Mouse (Mus musculus) hindbrain, embryonic 11.5 days (tissue): Measurements from ENCODE around the gene Sumf1. TPM values are rescaled to one million over a fixed set of nuclear protein-coding genes. Genes with fewer than 3 reads are reported as not detected.

Experiments
- ATAC-seq: fragments of 200-750 bp; cut with Nextera tagmentation; 2 replicates; pipeline ENCODE4 v1.8.0; 2017; ENCODE audit warnings: mild to moderate bottlenecking, moderate TSS enrichment, moderate library complexity; ENCODE audit not compliant: low FRiP score
- DNase-seq: peaks from one replicate; pipeline ENCODE4 v3.0.0-alpha.2; 2015; ENCODE audit warnings: low spot score
- H3K27ac ChIP-seq: fragments of 300-500 bp; sonication (generic); 2 replicates; pipeline ENCODE4 v1.5.1; 2014; ENCODE audit warnings: mild to moderate bottlenecking, low read depth, low read length
- H3K27me3 ChIP-seq: fragments of 300-500 bp; sonication (generic); 2 replicates; pipeline ENCODE4 v1.6.1; 2014; ENCODE audit warnings: mild to moderate bottlenecking, low read length, moderate library complexity, mixed read lengths; ENCODE audit not compliant: control insufficient read depth, insufficient read depth
- H3K36me3 ChIP-seq: fragments of 300-500 bp; sonication (generic); 2 replicates; pipeline ENCODE4 v1.6.1; 2014; ENCODE audit warnings: mild to moderate bottlenecking, low read length, moderate library complexity, mixed read lengths; ENCODE audit not compliant: control insufficient read depth, insufficient read depth
- H3K4me1 ChIP-seq: fragments of 300-500 bp; sonication (generic); replicated peaks from 2 replicates; pipeline ENCODE4 v1.6.1; 2014; ENCODE audit warnings: low read length, mixed read lengths; ENCODE audit not compliant: control insufficient read depth, insufficient read depth
- H3K4me2 ChIP-seq: fragments of 300-500 bp; sonication (generic); replicated peaks from 2 replicates; pipeline ENCODE4 v1.6.1; 2014; ENCODE audit warnings: mild to moderate bottlenecking, low read depth, low read length
- H3K4me3 ChIP-seq: fragments of 300-500 bp; sonication (generic); 2 replicates; pipeline ENCODE4 v1.5.1; 2014; ENCODE audit warnings: low read depth, low read length
- H3K9ac ChIP-seq: fragments of 300-500 bp; sonication (generic); 2 replicates; pipeline ENCODE4 v1.6.1; 2014; ENCODE audit warnings: low read depth, low read length
- H3K9me3 ChIP-seq: fragments of 300-500 bp; sonication (generic); 2 replicates; pipeline ENCODE4 v1.6.1; 2016; ENCODE audit warnings: low read length; ENCODE audit not compliant: control insufficient read depth
- WGBS: fragments of 180-500 bp; shearing (Covaris S2); extraction: QIAGEN DNeasy Blood & Tissue Kit; methylation state at CpG from one replicate; pipeline ENCODE4 v1.1.7; 2014; 5-methylcytosine and 5-hydroxymethylcytosine counted together
- polyA plus RNA-seq: library from polyadenylated mRNA; unstranded; fragments of >200 nt; fragmentation: Nextera tagmentation; extraction: Ambion mirVana; gene quantifications from 2 replicates; pipeline ENCODE4 v1.2.1, GENCODE M21; 2014

Sumf1 gene
- polyA plus RNA-seq, 1 experiment from 2014 or later = 13.3 TPM

DNA sequence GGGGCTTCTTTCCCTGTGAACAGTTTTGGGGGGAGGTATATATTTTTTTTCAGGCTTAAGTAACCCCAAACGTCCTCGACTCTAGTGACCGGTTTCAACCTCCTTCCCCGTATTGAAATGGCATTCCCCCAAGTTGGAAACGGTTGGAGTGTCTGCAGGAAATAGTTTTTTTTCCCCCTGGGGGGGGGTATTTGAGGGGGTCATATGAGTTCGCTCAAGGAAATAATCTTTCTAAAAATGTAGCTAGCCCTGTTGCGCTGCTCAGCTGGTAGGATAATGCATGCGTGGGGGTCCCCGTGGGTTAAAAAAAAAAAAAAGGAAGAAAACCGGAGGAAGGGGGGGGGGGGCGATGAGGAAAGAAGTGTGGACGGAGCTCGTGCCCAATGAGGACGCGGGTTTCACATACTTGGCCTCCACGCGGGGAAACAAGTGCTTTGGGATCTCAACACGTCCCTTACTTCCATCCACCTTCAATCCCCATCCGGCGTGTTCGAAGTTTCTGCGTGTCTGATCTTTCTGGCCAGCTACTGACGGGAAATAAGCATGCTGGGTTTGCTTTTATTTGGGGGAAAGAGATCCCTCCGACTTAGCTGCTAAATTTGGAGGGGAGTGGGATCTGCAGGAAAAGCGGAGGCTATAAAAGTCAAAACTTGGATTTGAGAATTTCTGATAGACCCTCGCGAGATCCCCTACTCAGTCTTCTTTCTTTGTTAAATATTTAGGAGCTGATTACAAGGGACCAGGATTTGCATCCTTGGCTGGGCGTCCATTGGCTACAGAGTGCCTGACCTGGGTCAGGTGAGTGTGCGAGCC is 28.3 kb upstream of the Sumf1 start:
- Histone ChIP-seq H3K36me3 (no peaks in the 10 kb centered on the region), H3K27me3 (no peaks in the 10 kb centered on the region), H3K9me3 (no peaks in the 10 kb centered on the region), H3K4me2 (peak overlapping the region; percentile 77), H3K9ac (peak overlapping the region; percentile 59), H3K4me1 (no peaks in the 10 kb centered on the region), H3K27ac (no peak overlapping the region), H3K4me3 (peak overlapping the region; percentile 70)
- ATAC-seq = peak; percentile 6; the same call in 1 of the 2 replicates
- WGBS = under 1% methylated on average over 28 of the region's 29 CpGs
- DNase-seq = peak; percentile 46

DNA sequence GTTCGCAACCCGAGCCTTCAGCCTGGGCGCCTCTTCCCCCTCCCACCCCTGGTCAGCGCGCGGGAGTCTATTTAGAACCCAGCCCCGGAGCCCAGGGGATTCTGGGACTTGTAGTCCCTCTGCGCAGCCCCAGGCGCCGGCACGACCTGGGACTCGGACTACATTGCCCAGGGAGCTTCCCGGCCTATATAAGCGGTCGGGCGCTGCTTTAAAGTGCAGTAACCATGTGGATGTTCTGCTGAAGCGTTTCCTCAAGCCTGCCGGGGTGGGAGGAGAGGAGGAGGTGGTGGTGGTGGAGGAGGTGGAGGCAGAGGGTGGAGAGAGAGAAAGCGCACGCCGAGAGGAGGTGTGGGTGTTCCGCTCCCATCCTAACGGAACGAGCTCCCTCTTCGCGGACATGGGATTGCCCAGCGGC is 27.5 kb upstream of the Sumf1 start, which contains the start of gene Itpr1:
Itpr1 (plus strand) TSS at position 216 of the 415 bp plus-strand sequence.
- H3K4me2 ChIP-seq = peak within 1 kb of the TSS; percentile 77
- under 1% methylated on average over 23 of the region's 27 CpGs for whole genome bisulfite sequencing
- peak within 1 kb of the TSS; percentile 59 for H3K9ac ChIP-seq
- peak; percentile 97 for DNase-seq
- H3K27me3 ChIP-seq = no peaks in the 10 kb centered on the region
- no peak within 1 kb of the TSS for H3K27ac ChIP-seq
- no peaks in the 10 kb centered on the region for H3K4me1 ChIP-seq
- ATAC-seq = peak; percentile 100
- peak within 1 kb of the TSS; percentile 70 for H3K4me3 ChIP-seq
- H3K36me3 ChIP-seq = no peaks in the 10 kb centered on the region
- no peaks in the 10 kb centered on the region for H3K9me3 ChIP-seq

DNA sequence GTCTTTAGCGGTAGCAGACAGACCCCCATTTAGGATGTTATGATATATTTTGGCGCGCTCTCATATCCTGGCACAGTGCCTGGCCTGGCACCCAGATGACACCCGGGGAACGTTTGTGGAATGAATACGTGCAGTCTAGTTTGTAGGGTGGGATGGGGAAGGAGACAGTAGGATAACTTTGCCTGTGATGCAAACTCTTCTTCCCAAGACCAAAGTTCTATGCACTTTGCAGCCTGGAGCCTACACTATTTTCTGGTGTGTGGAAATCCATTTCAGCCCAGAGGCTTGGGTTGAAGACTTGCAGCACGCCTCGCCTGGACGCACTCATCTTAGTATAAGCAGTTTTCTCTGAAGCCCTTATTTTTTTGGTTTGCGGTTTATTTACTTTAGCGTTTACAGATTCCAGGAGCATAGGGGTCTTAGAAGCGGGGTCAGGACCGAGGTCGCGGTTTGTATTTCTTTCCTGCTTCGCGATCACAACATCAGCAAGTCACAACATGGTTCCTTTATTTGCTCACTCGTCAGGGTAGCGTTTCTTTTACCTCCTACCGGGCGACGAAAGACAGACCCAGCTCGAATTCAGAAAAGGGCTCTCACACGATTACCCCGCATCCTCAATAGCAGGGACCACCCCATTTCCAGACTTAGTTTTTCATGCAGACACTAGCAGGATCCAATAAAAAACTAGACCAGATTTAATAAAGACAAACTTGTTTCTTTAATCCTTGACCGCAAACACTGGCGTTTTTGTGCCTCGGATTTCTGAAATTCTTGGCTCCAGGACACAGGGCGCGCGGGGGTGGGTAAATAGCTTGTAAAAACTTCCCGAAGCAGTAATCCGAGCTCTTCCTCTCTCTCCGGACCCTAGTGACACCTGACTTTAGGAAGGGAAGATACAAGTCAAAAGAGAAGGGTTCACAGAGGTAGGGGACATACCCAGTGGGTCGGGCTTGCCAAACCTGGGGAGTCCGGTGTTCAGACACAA is 26.8 kb upstream of the Sumf1 start:
- Histone ChIP-seq H3K9me3 (no peaks in the 10 kb centered on the region), H3K36me3 (no peaks in the 10 kb centered on the region), H3K9ac (peak overlapping the region; percentile 48), H3K27ac (no peak overlapping the region), H3K4me2 (peak overlapping the region; percentile 77), H3K4me1 (no peaks in the 10 kb centered on the region), H3K27me3 (no peaks in the 10 kb centered on the region), H3K4me3 (peak overlapping the region; percentile 70)
- WGBS = 7% methylated on average over 36 of the region's 36 CpGs
- ATAC-seq = peak; percentile 12; the same call in 1 of the 2 replicates
- peak; percentile 58 for DNase-seq

DNA sequence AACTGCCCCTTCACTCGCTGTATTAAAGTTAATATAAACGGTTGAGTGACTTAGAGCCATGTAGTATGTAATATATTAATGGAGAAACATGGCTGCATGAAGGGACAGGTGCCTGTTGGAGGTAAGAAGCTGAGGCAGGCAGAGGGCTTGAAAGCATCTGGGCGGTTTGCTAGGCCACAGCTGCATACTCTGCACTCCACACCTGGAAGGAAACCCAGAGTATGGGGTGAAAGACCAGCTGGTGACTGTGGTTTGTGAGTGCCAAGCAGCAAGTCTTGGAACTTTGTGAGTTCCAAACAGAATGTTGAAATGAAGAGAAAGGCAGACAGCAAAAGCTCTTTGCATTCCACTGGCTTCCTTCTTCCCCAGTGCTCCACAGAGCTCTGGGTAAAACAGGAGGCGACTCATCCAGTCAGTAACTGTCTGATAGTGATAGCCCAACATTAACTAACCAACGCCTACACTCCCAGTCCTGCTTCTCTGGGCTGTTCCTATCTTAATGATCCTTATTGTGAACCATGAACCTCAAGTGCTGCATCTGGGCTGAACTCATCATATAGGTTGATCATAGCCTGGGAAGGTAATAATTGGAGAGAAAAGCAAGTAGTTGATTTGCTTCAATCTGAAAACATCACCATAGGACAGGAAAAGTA is 21.7 kb upstream of the Sumf1 start:
- Histone ChIP-seq H3K36me3 (no peaks in the 10 kb centered on the region), H3K4me3 (no peak overlapping the region), H3K27ac (no peak overlapping the region), H3K27me3 (no peaks in the 10 kb centered on the region), H3K9me3 (no peaks in the 10 kb centered on the region), H3K4me1 (no peaks in the 10 kb centered on the region), H3K9ac (no peak overlapping the region), H3K4me2 (no peak overlapping the region)
- WGBS = 77% methylated on average over 5 of the region's 5 CpGs
- no peak for ATAC-seq
- DNase-seq = no peak

DNA sequence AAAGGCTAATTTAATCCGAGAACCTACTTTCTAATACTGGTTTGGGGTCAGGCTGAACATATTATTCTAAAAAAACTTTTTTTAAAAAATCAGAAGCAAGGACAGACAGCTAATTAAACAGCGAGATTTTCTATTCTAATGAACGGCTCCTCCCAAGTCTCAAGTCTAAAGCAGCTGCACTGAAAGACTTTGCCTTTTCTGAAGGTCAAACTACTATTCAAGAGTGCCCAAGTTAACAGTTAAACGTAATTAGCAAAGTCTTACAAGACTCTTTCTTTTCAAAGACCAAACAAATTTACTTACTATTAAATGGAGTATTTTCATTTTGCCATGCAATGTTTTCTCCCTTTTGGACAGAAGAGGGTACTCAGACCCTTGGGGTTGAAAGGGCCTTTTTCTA is 20.8 kb upstream of the Sumf1 start:
- Histone ChIP-seq H3K9ac (no peak overlapping the region), H3K36me3 (no peaks in the 10 kb centered on the region), H3K4me1 (no peaks in the 10 kb centered on the region), H3K4me2 (no peak overlapping the region), H3K27ac (no peak overlapping the region), H3K27me3 (no peaks in the 10 kb centered on the region), H3K4me3 (no peak overlapping the region), H3K9me3 (no peaks in the 10 kb centered on the region)
- no peak for ATAC-seq
- DNase-seq = no peak
- WGBS = 84% methylated on average over 4 of the region's 4 CpGs

DNA sequence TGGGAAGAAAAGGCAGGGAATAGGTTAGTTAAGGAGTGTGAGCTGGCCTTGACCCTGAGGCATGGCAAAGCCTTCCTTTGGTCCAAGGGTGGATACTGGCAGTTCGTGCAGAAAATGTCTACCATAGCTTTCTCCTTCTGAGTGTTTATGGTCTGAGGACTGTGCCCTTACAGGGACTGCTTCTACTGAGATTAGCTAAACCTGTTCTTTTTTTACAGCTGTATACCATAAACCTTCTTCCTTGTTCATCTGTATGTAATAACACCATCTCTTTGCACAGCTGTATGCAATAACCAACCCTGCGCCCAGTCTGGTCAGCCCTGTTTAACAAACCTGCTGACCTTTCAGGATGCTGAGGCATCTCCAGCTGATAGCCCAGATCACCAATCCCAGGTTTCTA is 18.9 kb upstream of the Sumf1 start:
- ATAC-seq = no peak
- H3K9me3 ChIP-seq = no peaks in the 10 kb centered on the region
- H3K9ac ChIP-seq = no peak overlapping the region
- H3K4me1 ChIP-seq = no peaks in the 10 kb centered on the region
- H3K27me3 ChIP-seq = no peaks in the 10 kb centered on the region
- no peaks in the 10 kb centered on the region for H3K36me3 ChIP-seq
- no peak overlapping the region for H3K27ac ChIP-seq
- H3K4me3 ChIP-seq = no peak overlapping the region
- DNase-seq = no peak
- 90% methylated on average over 2 of the region's 2 CpGs for WGBS
- no peak overlapping the region for H3K4me2 ChIP-seq

DNA sequence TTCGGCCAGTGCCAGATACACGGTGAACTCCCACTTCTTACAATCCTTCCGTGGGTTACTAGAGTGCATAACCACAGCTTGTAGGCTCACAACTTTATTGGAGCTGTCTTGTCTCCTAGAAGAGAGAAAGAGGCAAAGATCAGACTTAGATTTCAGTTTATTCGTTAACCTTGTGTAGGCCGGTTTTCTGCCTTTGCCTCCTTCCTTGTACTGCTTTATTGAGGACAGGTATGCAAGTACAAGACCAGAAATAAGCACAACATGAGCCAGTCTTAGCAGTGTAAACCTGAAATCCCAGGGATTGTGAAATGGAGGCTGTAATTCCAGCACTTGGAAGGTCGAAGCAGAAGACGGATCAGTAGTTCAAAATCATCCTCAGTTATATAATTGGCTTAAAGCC is 12.9 kb upstream of the Sumf1 start:
- Histone ChIP-seq H3K27me3 (no peaks in the 10 kb centered on the region), H3K4me1 (no peaks in the 10 kb centered on the region), H3K9me3 (no peaks in the 10 kb centered on the region), H3K36me3 (no peaks in the 10 kb centered on the region), H3K27ac (no peak overlapping the region), H3K4me3 (no peak overlapping the region), H3K9ac (no peak overlapping the region), H3K4me2 (no peak overlapping the region)
- ATAC-seq = no peak
- no peak for DNase-seq
- WGBS = 93% methylated on average over 7 of the region's 7 CpGs

DNA sequence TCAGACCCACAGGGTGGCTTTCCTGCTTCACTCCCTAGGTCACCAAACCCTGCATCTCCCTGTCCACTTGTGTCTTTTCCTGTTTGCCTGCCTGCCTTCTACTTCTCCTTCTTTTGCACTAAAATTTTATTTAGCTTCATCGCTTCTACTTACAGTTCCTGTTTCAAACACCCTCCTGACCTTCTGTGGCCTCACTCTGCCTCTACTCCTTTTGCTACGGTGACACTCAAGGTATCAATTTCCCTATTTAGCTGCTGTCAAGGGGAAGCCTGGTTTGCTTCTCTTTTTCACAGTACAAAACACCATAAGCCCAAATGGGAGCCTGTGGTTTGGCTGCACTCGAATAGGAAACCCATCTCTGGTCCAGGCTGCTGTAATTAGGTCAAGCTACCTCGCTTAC is 11.7 kb upstream of the Sumf1 start:
- H3K9ac ChIP-seq = no peak overlapping the region
- H3K27ac ChIP-seq = no peak overlapping the region
- H3K27me3 ChIP-seq = no peaks in the 10 kb centered on the region
- no peaks in the 10 kb centered on the region for H3K9me3 ChIP-seq
- no peaks in the 10 kb centered on the region for H3K36me3 ChIP-seq
- DNase-seq (no peak), ATAC-seq (no peak)
- H3K4me2 ChIP-seq = no peak overlapping the region
- H3K4me3 ChIP-seq = no peak overlapping the region
- H3K4me1 ChIP-seq = no peaks in the 10 kb centered on the region
- 73% methylated on average over 4 of the region's 4 CpGs for WGBS
